Mouse (Mus musculus): Measurements from ENCODE around the gene Ano4.
"Not testable (repeated sequence)": the region's sequence is repeated elsewhere in the genome, so short reads cannot be mapped to it uniquely, and the experiment has no call there.

Gene Ano4

GRCm38 (mm10) chr10:89121391-89121790, 223.2 kb downstream of the Ano4 start:
- no peak for DNase-seq (ENCODE audit: low spot score)

DNA sequence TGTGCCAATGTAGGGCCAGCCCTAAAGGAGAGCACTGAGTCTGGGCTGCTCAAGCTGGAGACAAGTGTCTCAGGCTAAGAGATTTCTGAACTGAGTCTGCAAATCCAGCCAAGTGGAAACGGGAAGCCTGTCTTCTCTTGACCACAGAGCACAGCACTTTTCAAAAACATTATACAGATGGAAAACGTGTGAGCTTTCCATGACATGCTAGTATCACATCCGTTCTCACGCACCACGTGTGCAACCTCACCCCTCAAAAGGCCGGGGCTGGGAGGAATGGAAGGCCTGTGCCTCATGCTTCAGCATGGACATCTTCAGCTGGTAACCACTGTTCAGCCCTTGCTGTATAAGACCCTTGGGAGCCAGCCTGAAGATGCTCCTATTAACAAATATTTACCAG, 230.2 kb downstream of the Ano4 start:
- no peak for DNase-seq (ENCODE audit: low spot score)

DNA sequence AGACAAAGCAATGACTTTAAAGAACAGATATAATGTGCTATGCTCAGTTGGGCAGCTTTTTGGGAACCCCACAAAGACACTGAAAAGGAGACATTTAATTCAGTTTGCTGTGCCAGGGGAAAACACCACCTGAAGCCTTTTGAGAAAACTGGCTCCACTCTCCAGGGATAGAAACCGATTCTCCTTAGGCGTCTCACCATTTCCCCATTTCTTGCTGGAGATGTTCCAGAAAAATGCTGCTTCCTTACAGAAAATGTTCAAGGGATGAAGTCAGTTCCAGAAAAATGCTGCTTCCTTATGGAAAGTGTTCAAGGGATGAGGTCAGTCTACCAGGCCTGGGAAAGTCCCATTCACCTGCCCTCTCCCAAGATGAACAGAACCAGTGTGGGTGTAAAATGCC, 233.1 kb downstream of the Ano4 start:
- DNase-seq (ENCODE audit: low spot score): no peak

DNA sequence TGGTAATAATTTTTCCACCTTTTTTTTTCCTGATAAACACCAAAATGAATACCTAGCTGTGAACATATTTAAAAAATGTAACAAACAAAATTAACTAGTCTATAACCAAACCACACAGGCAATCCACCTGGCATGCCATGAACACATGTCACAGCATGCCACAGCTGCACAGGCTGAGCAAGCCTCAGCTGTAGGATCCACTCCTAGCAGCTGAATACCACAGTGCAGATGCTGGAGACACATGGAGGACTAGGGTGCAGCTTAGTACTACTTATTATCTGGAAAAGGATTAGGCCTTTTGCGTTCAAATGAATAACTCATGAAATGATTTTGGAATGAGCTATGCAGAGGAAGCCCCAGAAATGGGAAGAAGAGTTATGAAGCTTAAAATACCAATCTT, 233.6 kb downstream of the Ano4 start:
- DNase-seq (ENCODE audit: low spot score): no peak

- DNase-seq (ENCODE audit: low spot score): no peak
Observed at GRCm38 (mm10) chr10:89103594-89103993, 241.0 kb downstream of the Ano4 start.

DNA sequence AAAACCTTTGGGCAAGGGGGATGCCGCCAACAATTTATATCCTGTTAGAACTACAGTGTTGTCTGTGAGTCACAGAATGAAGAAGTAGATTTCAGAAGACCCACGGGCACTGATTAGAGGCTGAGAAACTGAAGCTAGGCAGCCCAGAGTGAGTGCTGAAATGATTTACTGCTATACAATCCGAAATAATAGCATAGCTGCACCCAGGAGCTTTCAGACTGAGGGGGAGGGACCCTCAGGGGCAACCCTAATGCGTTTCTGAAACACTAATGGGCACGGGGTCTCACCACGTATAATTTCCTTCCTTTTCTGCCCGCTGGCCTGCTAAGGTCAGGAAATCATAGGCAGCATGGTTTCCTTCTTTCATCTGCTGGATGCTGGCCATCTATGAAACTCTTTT, 242.5 kb downstream of the Ano4 start:
- DNase-seq (ENCODE audit: low spot score): no peak

GRCm38 (mm10) chr10:89098183-89098582, 246.4 kb downstream of the Ano4 start:
- DNase-seq (ENCODE audit: low spot score): no peak

GRCm38 (mm10) chr10:89092350-89093040, 252.1 kb downstream of the Ano4 start:
- DNase-seq (ENCODE audit: low spot score): peak; percentile 10

DNA sequence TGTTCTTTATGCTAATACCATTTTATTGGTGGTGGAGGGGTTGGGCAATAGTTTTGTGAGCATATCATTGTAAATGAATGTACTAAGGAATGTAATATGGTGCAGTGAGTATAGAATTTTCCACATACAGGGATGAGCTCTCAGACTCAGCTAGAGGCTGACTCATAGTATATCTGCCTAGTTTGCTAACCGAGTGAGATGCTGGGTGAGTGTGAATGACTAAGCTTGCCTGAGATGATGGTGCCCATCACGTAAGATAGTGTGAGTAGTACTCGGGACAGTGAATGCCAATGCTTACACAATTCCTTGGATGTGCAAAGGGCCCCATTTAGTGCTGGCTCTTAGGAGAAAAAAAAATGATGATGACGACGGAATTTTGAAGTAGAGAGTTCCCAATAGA, 267.1 kb downstream of the Ano4 start:
- DNase-seq (ENCODE audit: low spot score): no peak

DNA sequence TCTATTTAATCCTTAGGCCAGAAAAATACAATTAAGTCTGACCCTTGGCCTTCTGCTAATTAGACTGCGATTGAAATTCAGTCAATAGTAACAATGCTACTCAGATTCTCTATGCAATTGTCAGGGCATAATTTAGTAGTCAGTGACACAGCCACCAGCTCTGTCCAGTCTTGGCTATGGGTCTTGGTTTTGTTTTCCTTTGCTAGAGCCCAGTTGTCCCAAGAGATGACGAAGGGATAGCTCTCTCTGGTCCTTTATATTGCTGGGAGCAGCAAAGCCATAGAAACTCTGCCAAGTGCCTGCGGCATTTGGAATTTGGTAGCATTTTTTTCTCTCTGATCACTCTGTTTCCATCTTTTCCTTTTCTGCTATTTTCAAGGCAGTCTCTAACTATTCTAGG, 288.7 kb downstream of the Ano4 start:
- DNase-seq (ENCODE audit: low spot score): no peak

GRCm38 (mm10) chr10:89044921-89045320, 299.6 kb downstream of the Ano4 start:
- DNase-seq (ENCODE audit: low spot score): not testable (repeated sequence)

DNA sequence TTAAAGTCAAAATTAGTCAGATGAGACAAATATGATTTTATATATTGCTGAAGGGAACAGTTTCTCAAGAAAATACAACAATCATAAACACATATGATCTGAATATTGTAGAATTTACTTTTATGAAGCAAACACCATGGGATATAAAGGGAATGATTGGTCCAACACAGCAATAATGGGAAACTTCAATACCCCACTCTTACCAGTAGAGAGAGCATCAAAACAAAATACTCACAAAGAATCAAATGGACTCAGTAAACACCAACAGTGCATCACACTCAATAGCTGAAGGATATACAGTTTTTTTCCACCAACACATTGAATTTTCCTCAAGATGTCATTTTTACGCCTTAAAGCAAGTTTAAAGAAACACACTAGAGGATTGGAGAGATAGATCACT, 300.4 kb downstream of the Ano4 start:
- no peak for DNase-seq (ENCODE audit: low spot score)

GRCm38 (mm10) chr10:89018926-89019325, 325.6 kb downstream of the Ano4 start:
- DNase-seq (ENCODE audit: low spot score): no peak

GRCm38 (mm10) chr10:89008303-89008702, 336.3 kb downstream of the Ano4 start:
- no peak for DNase-seq (ENCODE audit: low spot score)

GRCm38 (mm10) chr10:89004518-89004917, 340.0 kb downstream of the Ano4 start:
- no peak for DNase-seq (ENCODE audit: low spot score)

GRCm38 (mm10) chr10:88986925-88987324, 357.6 kb downstream of the Ano4 start:
- DNase-seq (ENCODE audit: low spot score): no peak

- DNase-seq (ENCODE audit: low spot score): no peak
Observed at GRCm38 (mm10) chr10:88983444-88983843, 361.1 kb downstream of the Ano4 start.

DNA sequence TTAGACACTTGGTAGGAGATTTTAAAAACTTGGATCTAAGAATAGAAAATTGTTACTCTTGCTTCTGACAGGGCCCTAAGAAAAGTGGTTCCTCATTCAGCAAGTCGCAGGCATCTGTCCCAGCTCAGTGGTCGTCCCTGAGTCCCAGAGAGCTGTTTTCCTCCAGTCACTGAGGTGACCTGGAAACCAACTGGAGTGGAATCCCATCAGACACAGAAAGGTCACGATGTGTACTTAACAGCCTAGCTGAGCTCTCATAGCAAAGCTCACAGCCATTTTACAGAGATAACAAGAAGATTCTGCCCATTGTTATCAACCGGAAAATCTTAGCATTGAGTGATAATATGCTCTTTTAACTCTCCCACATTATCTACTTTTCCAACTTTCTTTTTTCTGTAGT, 365.1 kb downstream of the Ano4 start:
- no peak for DNase-seq (ENCODE audit: low spot score)

- DNase-seq (ENCODE audit: low spot score): no peak
Observed at GRCm38 (mm10) chr10:88978932-88979331, 365.6 kb downstream of the Ano4 start.

DNA sequence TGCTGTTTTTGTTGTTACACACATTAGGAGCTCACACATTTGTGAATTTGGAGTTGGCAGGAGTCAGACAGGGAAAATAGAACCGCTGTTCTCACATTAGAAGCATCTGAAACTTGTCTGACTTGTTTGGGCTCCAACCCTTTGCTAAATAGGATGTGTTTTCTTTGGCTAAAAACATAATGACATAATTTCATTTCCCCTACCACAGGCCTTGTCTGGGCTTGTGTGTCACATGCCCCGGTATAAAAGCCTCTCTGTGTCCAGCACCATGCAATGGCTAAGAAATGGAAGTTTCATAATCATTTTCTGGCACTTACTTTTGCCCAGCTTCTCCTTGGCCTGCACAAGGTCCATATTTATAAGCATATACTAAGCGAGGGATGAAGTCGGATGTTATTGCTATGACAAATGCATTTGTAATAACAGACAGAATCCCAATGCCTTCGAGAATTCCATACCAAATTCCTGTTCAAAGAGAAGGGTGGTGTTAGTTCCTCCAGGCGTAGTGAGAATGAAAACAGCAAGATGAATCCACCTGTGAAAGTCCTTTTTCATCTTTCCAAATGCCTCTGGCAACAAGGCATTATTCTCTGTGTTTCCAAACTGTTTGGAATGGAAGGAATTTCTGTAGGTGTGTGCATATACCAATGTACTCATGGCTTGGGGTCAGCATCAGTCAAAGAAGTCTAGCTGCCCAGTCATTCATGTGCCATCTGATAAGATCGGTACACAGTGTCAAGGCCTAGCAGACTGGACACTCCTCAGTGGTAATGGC, 373.4 kb downstream of the Ano4 start:
- no peak for DNase-seq (ENCODE audit: low spot score)

DNA sequence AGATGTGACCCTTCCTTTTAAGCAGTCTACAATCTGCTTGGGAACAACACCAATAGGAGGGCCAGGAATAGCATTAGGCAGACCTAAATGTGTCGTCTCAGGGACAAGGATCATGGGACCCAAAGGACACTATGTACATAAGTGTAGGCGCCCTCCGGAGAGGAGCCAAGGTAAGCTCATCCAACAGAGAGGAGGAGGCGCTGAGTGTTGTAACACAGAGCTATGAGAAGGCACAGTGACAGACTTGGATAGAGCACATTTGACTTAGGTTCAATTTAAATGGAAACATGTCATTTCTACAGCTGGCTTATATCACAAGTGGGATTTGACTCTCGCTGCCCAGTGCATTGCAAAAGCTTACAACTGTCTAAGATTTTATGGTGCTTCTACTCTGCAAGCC, 376.0 kb downstream of the Ano4 start:
- no peak for DNase-seq (ENCODE audit: low spot score)

- DNase-seq (ENCODE audit: low spot score): no peak
Observed at GRCm38 (mm10) chr10:88960791-88961190, 383.8 kb downstream of the Ano4 start.

DNA sequence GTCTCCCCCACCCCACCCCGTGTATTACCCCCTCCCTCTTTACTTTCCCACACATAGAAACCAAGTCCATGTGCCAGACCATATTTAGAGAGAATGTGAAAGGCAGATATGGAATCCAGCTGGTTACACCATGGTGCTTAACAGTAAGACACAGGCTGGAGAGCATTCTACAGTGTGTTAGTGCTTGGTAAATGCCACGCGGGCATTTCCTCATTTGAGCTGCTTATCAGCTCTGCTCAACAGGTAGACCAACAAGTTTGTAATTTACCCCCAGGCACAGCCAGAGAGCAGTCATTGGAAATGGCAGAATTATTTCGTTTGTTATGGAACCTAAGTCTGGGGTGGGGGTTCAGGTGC, 394.3 kb downstream of the Ano4 start:
- no peak for DNase-seq (ENCODE audit: low spot score)

All from yolk sac, embryonic 10.5 days (tissue).